ENCODE assay signal across 31 mouse cellular contexts in the genomic region with DNA sequence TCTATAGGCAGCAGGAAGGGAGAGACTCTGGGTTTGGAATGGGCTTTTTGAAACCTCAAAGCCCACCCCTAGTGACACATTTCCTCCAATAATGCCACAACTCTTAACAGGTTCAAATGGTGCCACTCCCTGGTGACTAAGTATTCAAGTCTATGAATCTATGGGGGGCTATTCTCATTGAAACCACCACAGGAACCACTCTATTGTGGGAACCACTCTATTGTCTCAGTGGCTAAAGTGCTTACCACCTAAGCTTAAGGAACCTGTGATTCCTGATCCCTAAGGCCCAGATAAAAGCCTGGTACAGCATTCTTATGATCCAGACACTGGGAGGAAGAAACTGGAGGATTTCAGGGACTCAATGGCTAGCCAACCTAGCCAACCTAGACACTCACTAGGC.
"Had no signal": no experiment of that assay in that cellular context is flagged by ENCODE, and none has a peak within 500 bp of the region (broad histone marks: within the 10 kb centered on the region; RNA-seq: fewer than 3 reads in every experiment).

No protein-coding gene starts in this region.

- H3K4me3 ChIP-seq: heart, embryonic 10.5 days; heart, embryonic 12.5 days; heart, embryonic 13.5 days; heart, embryonic 15.5 days; hindbrain, embryonic 10.5 days; hindbrain, embryonic 12.5 days; hindbrain, embryonic 13.5 days; hindbrain, embryonic 15.5 days; intestine, embryonic 15.5 days; kidney, embryonic 15.5 days; layer of hippocampus, adult 2 months; left cerebral cortex, adult 2 months had no signal

- H3K36me3 ChIP-seq: heart, embryonic 15.5 days; hindbrain, embryonic 10.5 days; hindbrain, embryonic 12.5 days; hindbrain, embryonic 13.5 days; hindbrain, embryonic 15.5 days; intestine, embryonic 15.5 days; kidney, embryonic 15.5 days had no signal

- H3K9me3 ChIP-seq: heart, embryonic 10.5 days; heart, embryonic 12.5 days; heart, embryonic 13.5 days; heart, embryonic 15.5 days; hindbrain, embryonic 10.5 days; hindbrain, embryonic 12.5 days; hindbrain, embryonic 13.5 days; hindbrain, embryonic 15.5 days; intestine, embryonic 15.5 days; kidney, embryonic 15.5 days had no signal

- DNase-seq: heart, postnatal 10 days; heart, postnatal 14 days; heart, postnatal 36 days; heart, postnatal 4 days; kidney, adult 11 months; kidney, adult 18-20 months; kidney, adult 2 months; kidney, adult 8-10 months; kidney, adult 9 months; kidney, postnatal 10 days; kidney, postnatal 14 days; kidney, postnatal 25 days; kidney, postnatal 36 days; kidney, postnatal 4 days; layer of hippocampus, adult 9-11 months; layer of hippocampus, postnatal 36 days had no signal

- H3K9ac ChIP-seq: heart, embryonic 12.5 days; heart, embryonic 13.5 days; heart, embryonic 15.5 days; hindbrain, embryonic 12.5 days; hindbrain, embryonic 13.5 days; hindbrain, embryonic 14.5 days; hindbrain, embryonic 15.5 days; intestine, embryonic 15.5 days; kidney, embryonic 15.5 days had no signal

- H3K4me1 ChIP-seq: hindbrain, embryonic 10.5 days; hindbrain, embryonic 12.5 days; hindbrain, embryonic 13.5 days; hindbrain, embryonic 15.5 days; intestine, embryonic 15.5 days had no signal

- H3K27ac ChIP-seq: heart, embryonic 10.5 days; heart, embryonic 13.5 days; heart, embryonic 15.5 days; hindbrain, embryonic 10.5 days; hindbrain, embryonic 12.5 days; hindbrain, embryonic 13.5 days; hindbrain, embryonic 14.5 days; hindbrain, embryonic 15.5 days; hindbrain, postnatal 0 days; intestine, embryonic 15.5 days; kidney, embryonic 15.5 days; kidney, postnatal 0 days; layer of hippocampus, adult 2 months; left cerebral cortex, adult 2 months had no signal
